Mouse (Mus musculus) retina, embryonic 14.5 days (tissue): ENCODE data around the gene Zfp507.

Source experiments
- DNase-seq: peaks from one replicate; pipeline ENCODE4 v3.0.0-alpha.2; 2015; ENCODE audit warnings: low spot score

Zfp507 gene

DNA sequence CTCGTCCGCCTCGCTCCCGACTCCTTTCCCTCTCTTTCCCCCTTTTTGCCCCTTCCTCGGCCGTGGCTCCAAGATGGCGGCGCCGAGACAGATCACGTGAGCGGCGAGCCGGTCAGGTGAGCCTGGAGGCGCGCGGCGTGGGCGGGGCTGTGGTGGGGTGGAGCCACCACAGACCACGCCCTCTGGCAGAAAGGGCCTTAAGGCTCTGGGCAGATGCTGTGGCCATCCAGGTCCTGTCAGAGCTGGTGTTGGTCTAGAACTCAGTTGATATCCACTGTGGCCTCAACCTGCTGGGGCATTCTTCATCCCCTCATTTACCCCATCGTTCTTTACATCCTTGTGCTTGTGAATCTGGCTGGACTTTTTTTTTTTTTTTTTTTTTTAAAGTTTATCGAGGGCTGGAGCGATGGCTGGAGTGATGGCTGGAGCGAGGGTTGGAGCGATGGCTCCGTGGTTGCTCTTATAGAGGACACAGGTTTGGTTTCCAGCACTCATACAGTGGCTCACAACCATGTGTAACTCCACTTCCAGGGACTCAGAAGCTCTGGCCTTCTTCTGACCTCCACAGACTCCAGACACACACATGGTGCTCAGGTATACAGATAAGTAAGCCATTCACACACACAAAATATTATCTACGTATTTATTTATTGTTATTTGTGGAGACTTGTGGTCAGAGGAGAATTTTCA is at the start of gene Zfp507:
Zfp507 (minus strand) TSS at position 98 of the 690 bp plus-strand sequence.
- peak; percentile 94 for DNase-seq

- no peak for DNase-seq
These were observed 47.6 kb upstream of the Zfp507 start for GRCm38 (mm10) chr7:35850426-35850825.

DNA sequence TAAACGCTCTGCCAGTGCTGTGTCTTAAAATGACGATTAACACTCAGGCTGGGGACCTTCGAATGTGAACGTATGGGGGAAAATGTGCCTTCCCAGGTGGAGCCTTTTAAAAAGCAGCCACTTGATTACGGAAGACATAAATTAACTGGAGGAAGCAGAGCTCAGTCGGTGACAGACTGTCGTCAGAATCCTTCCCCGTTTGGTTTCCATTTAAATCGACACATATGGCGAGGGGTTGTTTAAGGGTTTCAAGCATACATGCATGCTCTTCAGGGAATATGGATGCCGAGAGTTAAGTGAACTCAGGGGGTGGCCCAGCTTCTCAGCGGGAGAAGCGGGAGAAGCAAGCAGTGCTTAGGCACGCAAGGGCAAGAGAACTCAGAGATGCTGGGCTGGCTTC is 45.7 kb upstream of the Zfp507 start:
- no peak for DNase-seq

- DNase-seq, result no peak
These were observed 37.7 kb upstream of the Zfp507 start for GRCm38 (mm10) chr7:35840504-35840903.

GRCm38 (mm10) chr7:35836851-35837250 is 34.0 kb upstream of the Zfp507 start:
- DNase-seq, result no peak

- DNase-seq, result no peak
These were observed 33.6 kb upstream of the Zfp507 start for GRCm38 (mm10) chr7:35836415-35836814.

- no peak for DNase-seq
These were observed 27.3 kb upstream of the Zfp507 start for GRCm38 (mm10) chr7:35830119-35830518.

GRCm38 (mm10) chr7:35823906-35824305 is 21.1 kb upstream of the Zfp507 start:
- DNase-seq, result no peak

- DNase-seq, result no peak
These were observed 19.5 kb upstream of the Zfp507 start for GRCm38 (mm10) chr7:35822320-35822719.

DNA sequence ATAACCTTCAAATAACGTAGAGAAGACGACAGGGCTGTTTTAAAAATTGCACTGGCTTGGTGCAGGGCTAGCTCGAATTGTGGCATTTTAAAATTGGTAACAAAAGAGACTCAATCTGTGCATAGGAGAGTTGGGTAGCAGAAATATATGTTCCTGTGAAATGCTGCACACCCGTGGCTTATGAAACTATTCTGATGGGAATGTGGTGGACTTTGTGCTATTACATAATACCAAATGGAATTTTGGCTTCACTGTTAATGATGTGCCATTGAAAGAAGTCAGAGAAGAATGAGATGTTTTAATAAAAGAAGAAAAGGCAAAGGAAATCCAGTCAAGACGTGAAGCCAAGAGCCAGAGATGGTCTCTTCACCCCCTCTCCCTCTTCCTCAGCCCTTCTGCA is 18.6 kb upstream of the Zfp507 start:
- DNase-seq, result no peak

- no peak for DNase-seq
These were observed 16.7 kb upstream of the Zfp507 start for GRCm38 (mm10) chr7:35819486-35819885.

- DNase-seq, result no peak
These were observed 12.2 kb upstream of the Zfp507 start for GRCm38 (mm10) chr7:35814759-35815551.

- DNase-seq, result no peak
These were observed 10.5 kb upstream of the Zfp507 start for GRCm38 (mm10) chr7:35813306-35813705.

DNA sequence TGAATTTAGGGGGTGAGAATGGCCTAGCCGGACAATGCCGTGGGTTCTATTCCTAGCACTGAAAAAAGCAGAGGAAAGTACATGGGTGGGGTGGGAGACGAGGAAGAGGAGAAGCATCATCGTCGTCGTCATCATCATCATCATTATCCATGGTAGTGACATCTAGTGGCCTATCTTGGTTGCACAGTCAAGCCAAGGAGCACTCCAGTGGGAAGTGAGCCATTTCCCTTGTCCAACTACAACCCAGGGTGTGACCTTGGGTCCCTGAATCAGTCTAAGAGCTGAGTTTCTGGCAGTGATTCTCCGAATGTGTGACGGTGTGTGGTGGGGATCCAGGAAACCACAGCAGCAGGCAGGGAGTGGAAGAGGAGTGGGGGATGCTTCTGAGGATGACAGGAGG is 7.9 kb upstream of the Zfp507 start:
- DNase-seq, result peak; percentile 51

- DNase-seq, result no peak
These were observed 1.4 kb upstream of the Zfp507 start for GRCm38 (mm10) chr7:35804206-35804605.

- DNase-seq, result peak; percentile 51
These were observed 450 bp downstream of the Zfp507 start for GRCm38 (mm10) chr7:35802201-35802905.

DNA sequence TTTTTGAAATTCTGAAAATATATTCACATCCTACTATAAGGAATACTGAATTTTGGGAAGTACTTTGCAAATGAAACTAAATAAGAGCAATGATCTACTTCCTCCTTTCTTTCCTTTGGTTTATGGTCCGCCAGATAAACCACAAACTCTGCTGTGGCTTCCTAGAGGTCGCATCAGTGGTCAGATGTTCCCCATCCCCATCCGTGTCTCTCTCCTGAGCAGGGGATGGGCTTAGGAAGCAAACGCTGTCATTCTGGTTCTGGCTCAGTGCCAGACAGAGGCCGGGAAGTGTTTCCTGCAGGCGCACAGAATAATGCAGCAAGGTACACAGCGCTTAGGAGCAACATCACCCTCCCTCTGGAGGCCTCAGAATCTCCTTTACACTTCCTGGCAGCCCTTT is 6.7 kb downstream of the Zfp507 start:
- no peak for DNase-seq

- DNase-seq, result no peak
These were observed 8.6 kb downstream of the Zfp507 start for GRCm38 (mm10) chr7:35794145-35794664.

- no peak for DNase-seq
These were observed 10.5 kb downstream of the Zfp507 start for GRCm38 (mm10) chr7:35792150-35792848.

DNA sequence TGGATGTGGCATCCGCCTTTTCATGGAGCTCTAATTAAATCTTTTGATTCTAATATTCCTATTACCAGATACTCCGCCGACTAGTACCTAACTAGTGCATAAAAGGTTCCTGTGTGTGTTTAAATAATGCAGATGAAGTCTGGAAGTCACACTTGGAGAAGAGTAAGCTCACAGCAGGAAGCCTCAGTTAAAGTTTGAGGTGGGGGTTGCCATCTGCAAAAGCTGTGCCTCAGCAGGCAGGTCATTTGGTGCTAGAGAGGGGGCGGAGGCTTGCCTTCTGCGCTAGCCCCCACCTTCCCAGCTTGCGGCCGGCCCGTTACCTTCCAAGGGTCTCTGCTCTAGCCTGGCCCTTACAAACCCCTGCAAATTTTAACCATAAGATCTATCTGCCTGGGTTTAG is 11.9 kb downstream of the Zfp507 start:
- DNase-seq, result no peak

- DNase-seq, result peak; percentile 34
These were observed 12.6 kb downstream of the Zfp507 start for GRCm38 (mm10) chr7:35790201-35790600.

GRCm38 (mm10) chr7:35785579-35785978 is 17.2 kb downstream of the Zfp507 start:
- no peak for DNase-seq
